Mouse (Mus musculus): ENCODE data around the gene Rab2b. TPM values are rescaled to one million over a fixed set of nuclear protein-coding genes. Genes with fewer than 3 reads are reported as not detected.

The Rab2b gene
- polyA plus RNA-seq (2011; ENCODE audit: insufficient read length, low read depth, missing spikeins), result 31.1 and 45.6 TPM in 2 replicates

GRCm38 (mm10) chr14:52278932-52279746 is at the start of gene Rab2b, which contains the start of gene Tox4:
TSS of gene Rab2b (minus strand) at chr14:52279545.
TSS of gene Tox4 (plus strand) at chr14:52279146.
- Histone ChIP-seq H3K4me3 (ENCODE audit: insufficient read depth, low read length) (peak within 1 kb of the TSS; percentile 76), H3K4me1 (ENCODE audit: control insufficient read depth, insufficient read depth, low read length) (no peaks in the 10 kb centered on the region), H3K27ac (ENCODE audit: insufficient read depth, low read length) (no peak within 1 kb of the TSS)
- TF ChIP-seq CTCF (IDR thresholded peaks at IDR 0.05; ENCODE audit: borderline replicate concordance, insufficient read depth, low read length) (peak; percentile 92), POLR2A (IDR thresholded peaks at IDR 0.05; ENCODE audit: low read depth, low read length) (peak; percentile 94)

DNA sequence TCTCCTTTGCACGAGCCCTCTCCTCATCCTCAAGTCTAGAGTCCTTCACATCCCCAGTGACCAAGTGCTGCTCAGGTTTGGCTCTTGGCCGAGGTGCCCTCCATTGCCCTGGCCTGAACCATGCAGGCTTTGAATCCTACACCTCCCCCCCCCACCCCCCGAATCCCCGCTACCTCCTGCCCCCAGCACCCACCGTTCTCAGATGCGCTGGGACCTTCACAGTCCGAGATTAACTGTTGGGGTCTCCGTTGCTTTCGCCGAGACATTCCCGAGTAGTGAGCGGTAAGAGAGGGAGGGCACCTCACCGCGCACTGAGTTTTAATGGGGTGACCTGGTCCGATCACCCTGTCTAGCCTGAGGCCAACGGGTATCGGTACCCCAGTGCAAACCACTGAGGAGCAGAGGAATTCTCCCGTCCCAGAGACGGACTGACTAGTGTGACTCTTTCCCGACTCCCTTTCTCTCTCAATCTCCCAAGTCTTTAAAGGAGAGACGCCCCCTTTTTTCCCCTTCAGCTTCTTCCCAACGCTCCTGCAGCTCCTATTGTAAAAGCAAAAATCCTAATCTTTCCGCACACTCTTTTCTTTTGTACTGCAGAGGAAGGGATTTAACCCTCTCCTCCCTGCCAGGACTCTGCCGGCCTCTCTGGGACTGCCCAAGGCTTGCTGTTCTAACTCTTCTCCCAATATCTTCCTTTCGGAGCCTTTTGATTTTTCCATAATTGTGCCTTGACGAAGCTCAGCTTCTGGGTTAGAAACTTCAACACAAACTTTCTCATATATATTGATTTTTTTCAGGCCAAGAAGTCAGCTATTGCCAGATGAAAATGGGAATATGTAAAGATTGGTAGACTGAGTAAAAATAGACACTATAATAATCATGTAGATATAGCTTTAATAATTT is 48.8 kb upstream of the Rab2b start, which contains the start of gene Sall2:
Gene Sall2, minus strand, starts transcription at position 853 of the 903 bp plus-strand sequence.
- Histone ChIP-seq H3K27ac (ENCODE audit: insufficient read depth, low read length) (no peak within 1 kb of the TSS), H3K4me3 (ENCODE audit: insufficient read depth, low read length) (peak within 1 kb of the TSS; percentile 10; the same call in 1 of the 2 replicates), H3K4me1 (ENCODE audit: control insufficient read depth, insufficient read depth, low read length) (no peaks in the 10 kb centered on the region)
- TF ChIP-seq CTCF (IDR thresholded peaks at IDR 0.05; ENCODE audit: borderline replicate concordance, insufficient read depth, low read length), result no peak
- no peak for TF ChIP-seq POLR2A (IDR thresholded peaks at IDR 0.05; ENCODE audit: low read depth, low read length)

GRCm38 (mm10) chr14:52327375-52327901 is 48.1 kb upstream of the Rab2b start:
- Histone ChIP-seq H3K27ac (ENCODE audit: insufficient read depth, low read length) (no peak overlapping the region), H3K4me3 (ENCODE audit: insufficient read depth, low read length) (no peak overlapping the region; the same call in 1 of the 2 replicates), H3K4me1 (ENCODE audit: control insufficient read depth, insufficient read depth, low read length) (no peaks in the 10 kb centered on the region)
- no peak for TF ChIP-seq CTCF (IDR thresholded peaks at IDR 0.05; ENCODE audit: borderline replicate concordance, insufficient read depth, low read length)
- no peak for TF ChIP-seq POLR2A (IDR thresholded peaks at IDR 0.05; ENCODE audit: low read depth, low read length)

GRCm38 (mm10) chr14:52325890-52326289 is 46.5 kb upstream of the Rab2b start:
- no peak overlapping the region for H3K27ac ChIP-seq (ENCODE audit: insufficient read depth, low read length)
- no peak overlapping the region for H3K4me3 ChIP-seq (ENCODE audit: insufficient read depth, low read length)
- TF ChIP-seq POLR2A (IDR thresholded peaks at IDR 0.05; ENCODE audit: low read depth, low read length), result no peak
- TF ChIP-seq CTCF (IDR thresholded peaks at IDR 0.05; ENCODE audit: borderline replicate concordance, insufficient read depth, low read length), result no peak
- no peaks in the 10 kb centered on the region for H3K4me1 ChIP-seq (ENCODE audit: control insufficient read depth, insufficient read depth, low read length)

- Histone ChIP-seq H3K4me1 (ENCODE audit: control insufficient read depth, insufficient read depth, low read length) (no peaks in the 10 kb centered on the region), H3K4me3 (ENCODE audit: insufficient read depth, low read length) (no peak overlapping the region), H3K27ac (ENCODE audit: insufficient read depth, low read length) (no peak overlapping the region)
- no peak for TF ChIP-seq CTCF (IDR thresholded peaks at IDR 0.05; ENCODE audit: borderline replicate concordance, insufficient read depth, low read length)
- TF ChIP-seq POLR2A (IDR thresholded peaks at IDR 0.05; ENCODE audit: low read depth, low read length), result no peak
Observed at GRCm38 (mm10) chr14:52319361-52319760, 40.0 kb upstream of the Rab2b start.

- no peaks in the 10 kb centered on the region for H3K4me1 ChIP-seq (ENCODE audit: control insufficient read depth, insufficient read depth, low read length)
- no peak for TF ChIP-seq CTCF (IDR thresholded peaks at IDR 0.05; ENCODE audit: borderline replicate concordance, insufficient read depth, low read length)
- TF ChIP-seq POLR2A (IDR thresholded peaks at IDR 0.05; ENCODE audit: low read depth, low read length), result 0 out of 2 replicates have a peak, but pooled peaks have one; percentile 16
- H3K4me3 ChIP-seq (ENCODE audit: insufficient read depth, low read length), result peak overlapping the region; percentile 71
- no peak overlapping the region for H3K27ac ChIP-seq (ENCODE audit: insufficient read depth, low read length)
Observed at GRCm38 (mm10) chr14:52316441-52317225, 37.3 kb upstream of the Rab2b start.

GRCm38 (mm10) chr14:52315792-52316440 is 36.6 kb upstream of the Rab2b start:
- Histone ChIP-seq H3K4me3 (ENCODE audit: insufficient read depth, low read length) (peak overlapping the region; percentile 71), H3K27ac (ENCODE audit: insufficient read depth, low read length) (peak overlapping the region; percentile 35), H3K4me1 (ENCODE audit: control insufficient read depth, insufficient read depth, low read length) (no peaks in the 10 kb centered on the region)
- peak; percentile 77 for TF ChIP-seq POLR2A (IDR thresholded peaks at IDR 0.05; ENCODE audit: low read depth, low read length)
- TF ChIP-seq CTCF (IDR thresholded peaks at IDR 0.05; ENCODE audit: borderline replicate concordance, insufficient read depth, low read length), result no peak

- Histone ChIP-seq H3K4me3 (ENCODE audit: insufficient read depth, low read length) (peak overlapping the region; percentile 71), H3K4me1 (ENCODE audit: control insufficient read depth, insufficient read depth, low read length) (no peaks in the 10 kb centered on the region), H3K27ac (ENCODE audit: insufficient read depth, low read length) (no peak overlapping the region)
- no peak for TF ChIP-seq CTCF (IDR thresholded peaks at IDR 0.05; ENCODE audit: borderline replicate concordance, insufficient read depth, low read length)
- TF ChIP-seq POLR2A (IDR thresholded peaks at IDR 0.05; ENCODE audit: low read depth, low read length), result no peak
Observed at GRCm38 (mm10) chr14:52315283-52315780, 36.0 kb upstream of the Rab2b start.
